Comparison of ENCODE assay signal across 31 mouse cellular contexts in genomic region chr19:55260389-55261184, GRCm38 (mm10). TPM values are rescaled to one million over a fixed set of nuclear protein-coding genes. Genes with fewer than 3 reads are reported as not detected.
DNase-seq lines count a peak whose midpoint lies in the region; ATAC-seq and TF ChIP-seq lines count a peak whose summit lies in the region.
"Had no signal": no experiment of that assay in that cellular context is flagged by ENCODE, and none has a peak within 500 bp of the region (broad histone marks: within the 10 kb centered on the region; RNA-seq: fewer than 3 reads in every experiment).

No protein-coding gene starts in this region.

- H3K4me1 ChIP-seq in intestine, postnatal 0 days (replicated peaks; ENCODE audit: control insufficient read depth, insufficient read depth, low read length) = no peaks in the 10 kb centered on the region; the same call in 1 of the 2 replicates
- peaks cover 80% of the 10 kb centered on the region for H3K4me1 ChIP-seq in liver, embryonic 15.5 days (replicated peaks)
- H3K4me1 ChIP-seq: embryonic facial prominence, embryonic 13.5 days; limb, embryonic 13.5 days; midbrain, embryonic 12.5 days; neural tube, embryonic 12.5 days had no signal

- H3K27me3 ChIP-seq in intestine, postnatal 0 days (replicated peaks; ENCODE audit: control insufficient read depth, insufficient read depth, low read length) = no peaks in the 10 kb centered on the region
- H3K27me3 ChIP-seq in liver, embryonic 15.5 days = no peaks in the 10 kb centered on the region
- H3K27me3 ChIP-seq: embryonic facial prominence, embryonic 13.5 days; limb, embryonic 13.5 days; midbrain, embryonic 12.5 days; neural tube, embryonic 12.5 days had no signal

- no peak overlapping the region for H3K4me3 ChIP-seq in intestine, postnatal 0 days (ENCODE audit: low read depth, low read length)
- H3K4me3 ChIP-seq in liver, embryonic 15.5 days (replicated peaks) = no peak overlapping the region
- H3K4me3 ChIP-seq: embryonic facial prominence, embryonic 13.5 days; hindbrain, embryonic 10.5 days; left cerebral cortex, adult 2 months; limb, embryonic 13.5 days; midbrain, embryonic 12.5 days; myocyte; neural tube, embryonic 12.5 days had no signal

- H3K36me3 ChIP-seq in intestine, postnatal 0 days (ENCODE audit: control insufficient read depth, insufficient read depth) = peaks cover 17% of the 10 kb centered on the region; the same call in 1 of the 2 replicates
- H3K36me3 ChIP-seq in liver, embryonic 15.5 days (replicated peaks) = peaks cover 17% of the 10 kb centered on the region
- H3K36me3 ChIP-seq: embryonic facial prominence, embryonic 13.5 days; hindbrain, embryonic 10.5 days; limb, embryonic 13.5 days; midbrain, embryonic 12.5 days; neural tube, embryonic 12.5 days had no signal

- no peaks in the 10 kb centered on the region for H3K9me3 ChIP-seq in intestine, postnatal 0 days (ENCODE audit: control insufficient read depth)
- H3K9me3 ChIP-seq in liver, embryonic 15.5 days (replicated peaks) = no peaks in the 10 kb centered on the region
- H3K9me3 ChIP-seq: embryonic facial prominence, embryonic 13.5 days; hindbrain, embryonic 10.5 days; limb, embryonic 13.5 days; midbrain, embryonic 12.5 days; neural tube, embryonic 12.5 days had no signal

- no peak overlapping the region for H3K27ac ChIP-seq in intestine, postnatal 0 days (ENCODE audit: low read depth, low read length)
- peak overlapping the region; percentile 53 for H3K27ac ChIP-seq in liver, embryonic 15.5 days (replicated peaks)
- H3K27ac ChIP-seq: embryonic facial prominence, embryonic 13.5 days; hindbrain, embryonic 10.5 days; left cerebral cortex, adult 2 months; limb, embryonic 13.5 days; midbrain, embryonic 12.5 days; neural tube, embryonic 12.5 days had no signal

- TF ChIP-seq CTCF in intestine, postnatal 0 days (IDR thresholded peaks at IDR 0.05; ENCODE audit: low read depth) = no peak

- DNase-seq in CD4-positive helper T cell, adult 2 months (ENCODE audit: low read depth, low spot score) = peak; percentile 32
- DNase-seq in CD4-positive, CD25-positive, alpha-beta regulatory T cell, adult 2 months (ENCODE audit: low read depth, low spot score) = peak; percentile 24
- DNase-seq in cerebellum, postnatal 10 days = no peak
- no peak for DNase-seq in layer of hippocampus, adult 9-10 months (ENCODE audit: low spot score)
- no peak for DNase-seq in c-Kit-positive CD71-positive TER-119-positive erythroid progenitor cells, embryonic 14.5 days (ENCODE audit: low spot score)
- no peak for DNase-seq in left cerebral cortex, adult 9 months (ENCODE audit: low spot score in 2 of 2)
- DNase-seq: adrenal gland, postnatal 25 days; B cell, adult 2 months; cerebellum, adult 8-10 months; cerebellum, postnatal 36 days; gastrocnemius, postnatal 10 days; heart, postnatal 14 days; kidney, adult 11 months; kidney, postnatal 14 days; lung, embryonic 14.5 days; right cerebral cortex, adult 18-20 months; right cerebral cortex, postnatal 4 days had no signal

- H3K4me2 ChIP-seq in intestine, postnatal 0 days (replicated peaks; ENCODE audit: low read depth) = peak overlapping the region; percentile 37
- H3K4me2 ChIP-seq in liver, embryonic 15.5 days = peak overlapping the region; percentile 33
- H3K4me2 ChIP-seq: embryonic facial prominence, embryonic 13.5 days; limb, embryonic 13.5 days; lung, embryonic 14.5 days; midbrain, embryonic 12.5 days; neural tube, embryonic 12.5 days had no signal

- H3K9ac ChIP-seq in intestine, postnatal 0 days (ENCODE audit: low read depth, low read length) = peak overlapping the region; percentile 7; the same call in 1 of the 2 replicates
- H3K9ac ChIP-seq in liver, embryonic 15.5 days = no peak overlapping the region
- H3K9ac ChIP-seq: embryonic facial prominence, embryonic 13.5 days; limb, embryonic 13.5 days; lung, embryonic 14.5 days; midbrain, embryonic 12.5 days; neural tube, embryonic 12.5 days had no signal

- 36% methylated on average over 12 of the region's 12 CpGs for WGBS in intestine, postnatal 0 days
- WGBS in liver, embryonic 15.5 days (ENCODE audit: insufficient replicate concordance) = 61% methylated on average over 12 of the region's 12 CpGs

- ATAC-seq in intestine, postnatal 0 days = no peak
- no peak for ATAC-seq in liver, embryonic 15.5 days (ENCODE audit: insufficient read depth)
- ATAC-seq: forebrain, embryonic 16.5 days; hindbrain, embryonic 16.5 days had no signal

RNA-seq across cellular contexts. Expression of gene Acsl5, which starts 8.8 kb away (rescaled TPM):
- 1,862 and 1,917 TPM in 2 replicates for polyA plus RNA-seq in intestine, postnatal 0 days (2015; fragmentation: Nextera tagmentation; extraction: Ambion mirVana)
- 154 and 157 TPM in 2 replicates for polyA plus RNA-seq in liver, embryonic 15.5 days (2015; fragmentation: Nextera tagmentation; extraction: Ambion mirVana)

RNA-seq across cellular contexts. Expression of gene Gucy2g, which starts 19.6 kb away (rescaled TPM):
- polyA plus RNA-seq in intestine, postnatal 0 days (2015; fragmentation: Nextera tagmentation; extraction: Ambion mirVana) = 0.12 and 0.17 TPM in 2 replicates
- not detected in 2 replicates for polyA plus RNA-seq in liver, embryonic 15.5 days (2015; fragmentation: Nextera tagmentation; extraction: Ambion mirVana)
- polyA plus RNA-seq: forebrain, embryonic 11.5 days; forebrain, embryonic 16.5 days; heart, embryonic 14.5 days; hindbrain, embryonic 10.5 days; limb, embryonic 13.5 days; lung, embryonic 14.5 days; midbrain, embryonic 12.5 days; midbrain, postnatal 0 days; neural tube, embryonic 12.5 days had no signal

RNA-seq across cellular contexts. Expression of gene Zdhhc6, which starts 55.2 kb away (rescaled TPM):
- 39.8 and 44.7 TPM in 2 replicates for polyA plus RNA-seq in intestine, postnatal 0 days (2015; fragmentation: Nextera tagmentation; extraction: Ambion mirVana)
- 49.0 and 51.4 TPM in 2 replicates for polyA plus RNA-seq in liver, embryonic 15.5 days (2015; fragmentation: Nextera tagmentation; extraction: Ambion mirVana)

RNA-seq across cellular contexts. Expression of gene Vti1a, which starts 55.5 kb away (rescaled TPM):
- polyA plus RNA-seq in intestine, postnatal 0 days (2015; fragmentation: Nextera tagmentation; extraction: Ambion mirVana) = 21.3 and 23.2 TPM in 2 replicates
- polyA plus RNA-seq in liver, embryonic 15.5 days (2015; fragmentation: Nextera tagmentation; extraction: Ambion mirVana) = 13.6 and 13.7 TPM in 2 replicates

Comparison
In these comparisons a context has a peak if more than half of its experiments do, and no peak if none do; other contexts are left out.
1. DNase-seq: peak in CD4-positive helper T cell, adult 2 months (single experiment) and CD4-positive, CD25-positive, alpha-beta regulatory T cell, adult 2 months (single experiment); none in cerebellum, postnatal 10 days (0 of 2), layer of hippocampus, adult 9-10 months (single experiment), c-Kit-positive CD71-positive TER-119-positive erythroid progenitor cells, embryonic 14.5 days (single experiment) and left cerebral cortex, adult 9 months (0 of 2).
2. RNA of gene Acsl5, which starts 8.8 kb away (polyA plus RNA-seq): 1,862 to 1,917 TPM in intestine, postnatal 0 days; 154 to 157 TPM in liver, embryonic 15.5 days; every median in the first group is over 10 times any median in the second.